Mouse (Mus musculus): ENCODE measurements at regions not wholly inside any gene's neighbourhood (a gene's known extent, or its start where the extent isn't known, plus 50 kb on each side); places are given as distances from the start of the nearest gene placed in this dataset.

DNA sequence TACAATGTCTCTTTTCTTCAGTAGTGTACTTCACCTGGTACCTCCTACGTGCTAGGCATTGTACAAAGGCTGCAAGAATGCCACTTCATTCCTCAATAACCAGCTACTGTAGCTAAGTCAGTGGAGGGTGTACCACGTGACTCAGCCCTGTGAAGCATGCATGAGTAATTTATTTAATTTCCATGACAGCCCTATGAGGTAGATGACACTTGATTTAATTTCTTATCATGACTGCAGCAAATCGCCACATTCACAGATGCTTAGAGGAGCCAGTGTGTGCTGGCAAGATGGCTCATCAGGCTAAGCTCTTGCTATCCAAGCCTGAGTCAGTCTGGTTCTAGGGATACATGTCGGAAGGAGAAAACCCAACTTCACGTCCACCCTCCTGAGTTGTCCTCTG lies 642.0 kb upstream of the Tmem132c start:
- H3K4me3 ChIP-seq (ENCODE audit: low read depth, low read length), result no peak overlapping the region
- no peaks in the 10 kb centered on the region for H3K4me1 ChIP-seq (ENCODE audit: insufficient read depth, low read depth, low read length)
- no peak for ATAC-seq (ENCODE audit: extremely low read depth, insufficient number of reproducible peaks, low FRiP score, poor library complexity, severe bottlenecking)
- no peaks in the 10 kb centered on the region for H3K36me3 ChIP-seq (replicated peaks)
- H3K27me3 ChIP-seq (ENCODE audit: insufficient read depth, low read length), result no peaks in the 10 kb centered on the region
- TF ChIP-seq GATA1 (IDR thresholded peaks at IDR 0.05; ENCODE audit: borderline replicate concordance, low read length), result no peak
- TF ChIP-seq POLR2AphosphoS5 (IDR thresholded peaks at IDR 0.05; ENCODE audit: insufficient replicate concordance, low read depth, low read length), result no peak
- TF ChIP-seq TAL1 (conservative IDR thresholded peaks at IDR 0.05; ENCODE audit: low read depth, low read length), result no peak
- TF ChIP-seq CTCF (IDR thresholded peaks at IDR 0.05; ENCODE audit: low read depth, low read length), result no peak
- TF ChIP-seq GATA2 (IDR thresholded peaks at IDR 0.05; ENCODE audit: borderline replicate concordance, low read depth, low read length), result no peak
- H3K9me3 ChIP-seq (replicated peaks), result peaks cover 24% of the 10 kb centered on the region
- no peak for DNase-seq (ENCODE audit: low spot score)

GRCm38 (mm10) chr5:126606756-126607155 lies 634.9 kb upstream of the Tmem132c start:
- TF ChIP-seq CTCF (IDR thresholded peaks at IDR 0.05; ENCODE audit: low read depth, low read length) (no peak), TAL1 (conservative IDR thresholded peaks at IDR 0.05; ENCODE audit: low read depth, low read length) (no peak), GATA1 (IDR thresholded peaks at IDR 0.05; ENCODE audit: borderline replicate concordance, low read length) (no peak), GATA2 (IDR thresholded peaks at IDR 0.05; ENCODE audit: borderline replicate concordance, low read depth, low read length) (no peak), POLR2AphosphoS5 (IDR thresholded peaks at IDR 0.05; ENCODE audit: insufficient replicate concordance, low read depth, low read length) (no peak)
- no peak for DNase-seq (ENCODE audit: low spot score)
- H3K27me3 ChIP-seq (ENCODE audit: insufficient read depth, low read length), result no peaks in the 10 kb centered on the region
- ATAC-seq (ENCODE audit: extremely low read depth, insufficient number of reproducible peaks, low FRiP score, poor library complexity, severe bottlenecking), result no peak
- no peaks in the 10 kb centered on the region for H3K36me3 ChIP-seq (replicated peaks)
- peaks cover 26% of the 10 kb centered on the region for H3K9me3 ChIP-seq (replicated peaks)
- no peak overlapping the region for H3K4me3 ChIP-seq (ENCODE audit: low read depth, low read length)
- no peaks in the 10 kb centered on the region for H3K4me1 ChIP-seq (ENCODE audit: insufficient read depth, low read depth, low read length)

- ATAC-seq (ENCODE audit: extremely low read depth, insufficient number of reproducible peaks, low FRiP score, poor library complexity, severe bottlenecking), result no peak
- no peak for DNase-seq (ENCODE audit: low spot score)
- no peak overlapping the region for H3K4me3 ChIP-seq (ENCODE audit: low read depth, low read length)
- H3K9me3 ChIP-seq (replicated peaks), result peaks cover 18% of the 10 kb centered on the region
- no peaks in the 10 kb centered on the region for H3K4me1 ChIP-seq (ENCODE audit: insufficient read depth, low read depth, low read length)
- TF ChIP-seq CTCF (IDR thresholded peaks at IDR 0.05; ENCODE audit: low read depth, low read length) (no peak), GATA1 (IDR thresholded peaks at IDR 0.05; ENCODE audit: borderline replicate concordance, low read length) (no peak), TAL1 (conservative IDR thresholded peaks at IDR 0.05; ENCODE audit: low read depth, low read length) (no peak), GATA2 (IDR thresholded peaks at IDR 0.05; ENCODE audit: borderline replicate concordance, low read depth, low read length) (no peak), POLR2AphosphoS5 (IDR thresholded peaks at IDR 0.05; ENCODE audit: insufficient replicate concordance, low read depth, low read length) (no peak)
- no peaks in the 10 kb centered on the region for H3K36me3 ChIP-seq (replicated peaks)
- H3K27me3 ChIP-seq (ENCODE audit: insufficient read depth, low read length), result no peaks in the 10 kb centered on the region
These were observed 629.0 kb upstream of the Tmem132c start for GRCm38 (mm10) chr5:126612571-126612970.

GRCm38 (mm10) chr5:126622551-126622950 lies 619.1 kb upstream of the Tmem132c start:
- Histone ChIP-seq H3K9me3 (replicated peaks) (peaks cover 34% of the 10 kb centered on the region), H3K27me3 (ENCODE audit: insufficient read depth, low read length) (no peaks in the 10 kb centered on the region), H3K36me3 (replicated peaks) (no peaks in the 10 kb centered on the region), H3K4me1 (ENCODE audit: insufficient read depth, low read depth, low read length) (no peaks in the 10 kb centered on the region), H3K4me3 (ENCODE audit: low read depth, low read length) (no peak overlapping the region)
- no peak for ATAC-seq (ENCODE audit: extremely low read depth, insufficient number of reproducible peaks, low FRiP score, poor library complexity, severe bottlenecking)
- TF ChIP-seq POLR2AphosphoS5 (IDR thresholded peaks at IDR 0.05; ENCODE audit: insufficient replicate concordance, low read depth, low read length) (no peak), CTCF (IDR thresholded peaks at IDR 0.05; ENCODE audit: low read depth, low read length) (no peak), GATA2 (IDR thresholded peaks at IDR 0.05; ENCODE audit: borderline replicate concordance, low read depth, low read length) (no peak), TAL1 (conservative IDR thresholded peaks at IDR 0.05; ENCODE audit: low read depth, low read length) (no peak)
- no peak for DNase-seq (ENCODE audit: low spot score)

DNA sequence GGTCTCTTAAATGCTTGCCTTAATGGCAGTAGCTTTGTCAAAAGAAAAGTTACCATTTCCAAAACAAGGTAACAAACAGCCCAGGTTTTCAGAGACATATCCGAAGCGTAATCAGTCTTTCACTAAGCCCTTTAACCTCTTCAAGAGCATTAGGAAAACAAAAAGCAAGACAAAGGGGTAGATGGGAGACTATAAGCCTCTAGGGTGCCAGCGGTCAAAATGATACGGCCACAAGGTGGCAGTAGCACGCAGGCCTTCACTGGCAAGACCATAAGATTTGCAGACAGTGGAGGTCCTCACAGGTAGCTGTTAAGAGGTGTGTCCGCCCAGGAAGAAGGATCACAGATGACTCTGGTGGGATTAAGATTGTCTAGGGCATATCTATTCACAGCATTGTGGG lies 618.4 kb upstream of the Tmem132c start:
- Histone ChIP-seq H3K27me3 (ENCODE audit: insufficient read depth, low read length) (no peaks in the 10 kb centered on the region), H3K36me3 (replicated peaks) (no peaks in the 10 kb centered on the region), H3K9me3 (replicated peaks) (peaks cover 30% of the 10 kb centered on the region), H3K4me1 (ENCODE audit: insufficient read depth, low read depth, low read length) (no peaks in the 10 kb centered on the region), H3K4me3 (ENCODE audit: low read depth, low read length) (no peak overlapping the region)
- TF ChIP-seq CTCF (IDR thresholded peaks at IDR 0.05; ENCODE audit: low read depth, low read length), result no peak
- no peak for TF ChIP-seq GATA1 (IDR thresholded peaks at IDR 0.05; ENCODE audit: borderline replicate concordance, low read length)
- TF ChIP-seq TAL1 (conservative IDR thresholded peaks at IDR 0.05; ENCODE audit: low read depth, low read length), result no peak
- no peak for TF ChIP-seq POLR2AphosphoS5 (IDR thresholded peaks at IDR 0.05; ENCODE audit: insufficient replicate concordance, low read depth, low read length)
- TF ChIP-seq GATA2 (IDR thresholded peaks at IDR 0.05; ENCODE audit: borderline replicate concordance, low read depth, low read length), result no peak
- ATAC-seq (ENCODE audit: extremely low read depth, insufficient number of reproducible peaks, low FRiP score, poor library complexity, severe bottlenecking) (no peak), DNase-seq (ENCODE audit: low spot score) (no peak)

GRCm38 (mm10) chr5:126629826-126630225 lies 611.8 kb upstream of the Tmem132c start:
- H3K36me3 ChIP-seq (replicated peaks), result no peaks in the 10 kb centered on the region
- H3K4me1 ChIP-seq (ENCODE audit: insufficient read depth, low read depth, low read length), result no peaks in the 10 kb centered on the region
- TF ChIP-seq POLR2AphosphoS5 (IDR thresholded peaks at IDR 0.05; ENCODE audit: insufficient replicate concordance, low read depth, low read length) (no peak), CTCF (IDR thresholded peaks at IDR 0.05; ENCODE audit: low read depth, low read length) (no peak), TAL1 (conservative IDR thresholded peaks at IDR 0.05; ENCODE audit: low read depth, low read length) (no peak), GATA2 (IDR thresholded peaks at IDR 0.05; ENCODE audit: borderline replicate concordance, low read depth, low read length) (no peak), GATA1 (IDR thresholded peaks at IDR 0.05; ENCODE audit: borderline replicate concordance, low read length) (no peak)
- H3K27me3 ChIP-seq (ENCODE audit: insufficient read depth, low read length), result no peaks in the 10 kb centered on the region
- no peak overlapping the region for H3K4me3 ChIP-seq (ENCODE audit: low read depth, low read length)
- ATAC-seq (ENCODE audit: extremely low read depth, insufficient number of reproducible peaks, low FRiP score, poor library complexity, severe bottlenecking) (no peak), DNase-seq (ENCODE audit: low spot score) (no peak)
- H3K9me3 ChIP-seq (replicated peaks), result peaks cover 18% of the 10 kb centered on the region
